Mouse (Mus musculus): ENCODE data around the gene 5730596B20Rik.

- TF ChIP-seq GATA1 (IDR thresholded peaks at IDR 0.05; ENCODE audit: low read length) (no peak), TAL1 (IDR thresholded peaks at IDR 0.05; ENCODE audit: low read length) (no peak)
Measured at GRCm38 (mm10) chr6:52189909-52190308, 12.6 kb downstream of the 5730596B20Rik start.

All from erythroblast, embryonic 14.5 days (primary cell).